Mouse (Mus musculus): ENCODE measurements around the gene Fam78b.

The Fam78b gene

GRCm38 (mm10) chr1:167001174-167001843 is at the start of gene Fam78b:
Gene Fam78b (plus strand): TSS chr1:167001417.
- DNase-seq = peak; percentile 22

GRCm38 (mm10) chr1:166964508-166964907 is 36.7 kb upstream of the Fam78b start:
- peak; percentile 71 for DNase-seq

DNA sequence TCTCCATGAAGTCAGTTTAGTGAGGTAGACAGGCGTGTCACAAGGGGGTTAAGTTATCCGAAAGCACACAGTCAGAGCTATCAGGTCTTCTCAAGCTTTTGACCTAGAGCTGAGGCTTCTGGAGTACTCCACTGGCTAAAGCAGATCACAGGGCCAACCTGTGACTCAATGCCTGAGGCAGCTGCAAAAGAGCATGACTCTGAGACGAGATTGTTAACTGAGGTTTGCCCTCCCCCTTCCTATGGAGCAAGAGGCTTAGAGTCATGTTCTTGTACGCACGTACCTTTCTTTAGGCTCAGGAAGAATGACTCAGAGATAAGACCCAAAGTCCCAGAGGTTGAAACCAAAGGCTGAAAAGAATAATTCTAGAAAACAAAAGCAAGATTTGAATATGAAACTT is 32.9 kb upstream of the Fam78b start:
- DNase-seq = no peak

DNA sequence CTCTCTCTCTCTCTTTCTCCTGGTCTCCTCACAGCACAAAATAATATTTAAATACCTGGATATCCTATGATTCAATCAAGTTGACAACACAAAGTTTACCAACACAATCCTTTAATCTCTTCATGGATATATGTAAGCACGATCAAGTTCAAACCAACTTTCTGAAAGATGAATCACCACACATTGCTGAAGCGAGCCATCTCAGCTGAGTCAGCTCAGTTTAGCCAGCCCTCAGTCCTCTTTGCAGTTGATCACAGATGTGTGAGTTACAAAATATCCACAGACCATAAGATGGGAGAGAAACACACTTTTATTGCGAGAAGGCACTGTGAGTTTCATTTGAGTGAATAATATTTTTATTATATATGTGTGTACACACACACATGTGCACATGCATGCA is 27.5 kb upstream of the Fam78b start:
- no peak for DNase-seq

GRCm38 (mm10) chr1:166978611-166979010 is 22.6 kb upstream of the Fam78b start:
- no peak for DNase-seq

DNA sequence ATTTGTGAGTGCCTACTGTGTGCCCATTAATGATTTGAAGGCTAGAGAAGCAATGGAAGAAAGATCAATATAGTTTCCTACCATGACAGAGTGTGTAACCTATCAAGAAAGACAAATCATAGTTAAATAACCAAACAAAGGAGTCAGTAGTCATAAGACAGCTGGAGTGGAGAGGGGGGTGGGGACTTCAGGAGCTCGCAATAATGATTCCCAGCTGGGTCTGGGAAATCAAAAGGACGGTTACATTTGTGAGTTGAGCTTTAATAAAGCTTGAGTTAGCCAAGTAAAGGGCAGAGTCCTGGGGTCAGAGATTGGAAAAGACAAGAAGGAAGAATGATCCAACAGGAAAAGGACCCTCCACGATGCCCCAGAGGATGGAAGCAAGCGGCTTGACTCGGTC is 7.0 kb upstream of the Fam78b start:
- no peak for DNase-seq

DNA sequence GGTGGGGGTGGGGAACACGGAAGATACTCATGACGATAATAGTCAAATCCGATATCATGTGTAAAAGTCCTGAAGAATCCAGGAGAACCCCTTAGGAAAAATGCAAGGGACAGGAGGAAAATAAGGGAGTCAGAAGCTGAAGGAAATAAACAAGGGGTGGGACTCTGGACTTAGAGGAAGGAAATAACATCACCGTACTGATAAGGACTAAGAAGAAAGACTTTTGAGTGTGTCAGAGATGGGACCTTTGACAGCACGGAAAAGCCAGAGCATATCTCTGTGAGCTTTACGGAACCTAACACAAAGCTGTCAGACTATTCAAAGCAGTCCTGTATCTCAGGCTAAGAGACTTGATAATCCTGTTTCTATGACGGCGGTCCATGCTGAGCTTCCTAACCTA is 5.0 kb upstream of the Fam78b start:
- no peak for DNase-seq

GRCm38 (mm10) chr1:166996811-166997210 is 4.4 kb upstream of the Fam78b start:
- DNase-seq = no peak

DNA sequence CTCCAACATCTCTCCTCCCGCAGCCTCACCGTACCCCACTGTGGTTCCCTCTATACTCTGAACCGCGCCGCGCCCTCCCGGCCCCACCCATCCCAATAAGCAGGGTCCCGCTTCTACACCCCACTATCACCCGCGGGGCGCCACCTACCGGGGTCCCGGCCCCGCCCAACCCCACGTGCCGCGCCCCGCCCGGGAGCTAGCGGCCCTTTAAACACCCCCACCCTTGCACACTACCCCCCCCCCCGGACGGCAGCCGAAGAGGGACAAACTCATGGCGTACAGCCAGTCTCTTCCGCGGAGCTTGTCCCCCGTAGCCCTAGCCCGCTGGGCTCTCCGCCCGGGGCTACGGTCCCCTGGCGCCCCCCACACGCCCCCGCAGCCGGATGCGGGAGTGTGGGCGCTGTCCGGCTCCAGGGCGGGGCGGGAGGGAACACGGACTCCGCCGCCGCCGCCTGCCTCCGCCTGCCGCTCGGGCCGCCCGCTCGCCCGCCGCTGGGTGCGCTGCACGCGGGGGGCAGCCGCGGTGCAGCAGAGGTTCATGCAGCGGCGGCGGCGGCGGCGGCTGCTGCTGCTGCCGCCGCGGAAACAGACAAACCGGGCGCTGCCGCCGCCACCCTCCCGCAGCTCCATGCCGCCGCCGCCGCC is 566 bp upstream of the Fam78b start:
- DNase-seq = peak; percentile 89

- DNase-seq = peak; percentile 22
Observed at GRCm38 (mm10) chr1:167001844-167002485, 748 bp downstream of the Fam78b start.

DNA sequence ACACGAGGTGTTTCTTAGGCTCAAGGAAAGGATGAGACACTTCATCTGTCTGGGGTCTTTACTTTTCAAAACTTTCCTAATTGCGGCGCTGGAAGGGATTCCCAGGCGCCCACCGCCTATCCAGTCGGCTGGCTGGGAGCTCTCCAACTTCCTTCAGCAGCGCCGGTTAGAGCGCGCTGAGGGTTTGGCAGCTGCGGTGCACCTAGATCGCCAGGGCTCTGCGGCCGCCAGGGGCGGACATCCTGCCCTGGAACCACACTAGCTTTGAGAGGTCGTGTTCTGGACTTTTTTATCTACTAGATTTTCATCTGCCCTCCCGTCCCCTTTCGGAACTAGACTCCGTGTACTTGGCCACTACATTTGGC is 1.3 kb downstream of the Fam78b start:
- peak; percentile 74 for DNase-seq

- DNase-seq = no peak
Observed at GRCm38 (mm10) chr1:167004621-167005020, 3.4 kb downstream of the Fam78b start.

DNA sequence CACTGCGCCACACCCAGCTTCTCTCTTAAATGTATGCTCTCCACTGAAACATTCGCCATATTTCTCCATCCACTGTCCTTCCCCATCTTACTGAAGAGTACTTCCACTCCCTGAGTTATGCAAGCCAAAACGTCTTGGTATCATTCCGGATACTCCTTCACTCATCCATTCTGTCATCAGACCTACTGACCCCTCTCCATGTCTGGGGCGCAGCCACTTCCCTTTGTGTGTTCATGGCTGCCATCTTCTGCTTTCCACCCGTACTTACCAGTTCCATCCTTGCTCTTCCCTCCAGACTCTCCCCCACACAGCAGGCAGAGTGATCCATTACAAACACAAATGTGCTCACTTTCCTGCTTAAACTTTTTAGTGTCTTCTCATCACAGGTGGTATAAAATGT is 6.1 kb downstream of the Fam78b start:
- no peak for DNase-seq

DNA sequence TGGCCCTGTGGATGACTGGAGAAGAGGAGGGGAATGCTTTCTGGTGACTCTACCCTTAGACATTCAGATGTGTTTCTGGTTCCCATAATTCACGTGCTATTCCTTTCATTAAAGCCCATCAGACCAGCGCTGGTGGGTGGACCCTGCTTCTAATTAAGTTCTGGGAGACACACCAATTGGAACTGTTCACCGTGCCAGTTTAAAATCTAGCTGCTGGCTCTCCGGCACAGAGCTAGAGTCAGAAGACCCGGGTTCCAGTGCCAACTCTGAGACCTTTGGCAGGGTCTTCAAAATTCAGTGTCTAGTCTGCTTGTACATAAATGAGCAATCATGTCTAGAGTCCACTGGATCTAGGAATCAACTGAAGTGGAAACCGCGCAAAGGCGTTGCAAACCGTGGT is 9.0 kb downstream of the Fam78b start:
- DNase-seq = no peak

DNA sequence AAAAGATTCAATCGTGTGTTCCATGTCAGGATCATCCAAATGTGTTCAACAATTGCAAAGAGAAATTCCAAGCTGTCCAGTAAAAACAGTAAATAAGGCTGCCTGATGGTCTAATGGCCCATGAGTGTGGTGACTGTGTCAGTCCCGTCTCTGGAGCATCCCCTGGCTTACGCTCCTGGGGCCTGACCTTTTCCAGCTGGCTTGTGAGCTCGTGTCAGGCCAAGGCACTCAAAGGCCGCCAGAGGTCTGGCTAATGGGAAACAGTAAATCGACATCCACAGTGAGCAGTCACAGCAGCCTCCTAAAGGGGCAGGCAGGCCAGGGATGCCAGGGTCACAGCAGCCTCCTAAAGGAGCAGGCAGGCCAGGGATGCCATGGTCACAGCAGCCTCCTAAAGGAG is 10.1 kb downstream of the Fam78b start:
- DNase-seq = peak; percentile 60

DNA sequence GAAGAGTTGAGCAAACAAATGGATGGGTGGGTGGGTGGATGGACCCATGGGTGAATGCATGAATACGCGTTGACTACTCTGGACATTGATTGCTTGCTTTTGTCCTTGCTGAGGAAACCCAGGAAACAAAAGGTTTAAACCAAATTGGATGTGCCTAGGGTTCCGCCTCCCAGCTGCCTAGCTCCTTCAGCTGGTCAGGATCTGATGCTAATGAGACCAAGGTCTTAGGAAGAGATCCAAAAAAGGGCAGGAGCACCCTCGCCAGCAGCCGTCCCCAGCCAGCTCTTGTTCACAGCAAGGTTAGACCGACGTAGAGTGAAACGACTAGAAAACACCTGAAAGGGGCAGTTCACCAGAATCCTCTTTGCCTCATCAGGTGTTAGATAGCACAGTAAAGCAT is 11.4 kb downstream of the Fam78b start:
- DNase-seq = no peak

DNA sequence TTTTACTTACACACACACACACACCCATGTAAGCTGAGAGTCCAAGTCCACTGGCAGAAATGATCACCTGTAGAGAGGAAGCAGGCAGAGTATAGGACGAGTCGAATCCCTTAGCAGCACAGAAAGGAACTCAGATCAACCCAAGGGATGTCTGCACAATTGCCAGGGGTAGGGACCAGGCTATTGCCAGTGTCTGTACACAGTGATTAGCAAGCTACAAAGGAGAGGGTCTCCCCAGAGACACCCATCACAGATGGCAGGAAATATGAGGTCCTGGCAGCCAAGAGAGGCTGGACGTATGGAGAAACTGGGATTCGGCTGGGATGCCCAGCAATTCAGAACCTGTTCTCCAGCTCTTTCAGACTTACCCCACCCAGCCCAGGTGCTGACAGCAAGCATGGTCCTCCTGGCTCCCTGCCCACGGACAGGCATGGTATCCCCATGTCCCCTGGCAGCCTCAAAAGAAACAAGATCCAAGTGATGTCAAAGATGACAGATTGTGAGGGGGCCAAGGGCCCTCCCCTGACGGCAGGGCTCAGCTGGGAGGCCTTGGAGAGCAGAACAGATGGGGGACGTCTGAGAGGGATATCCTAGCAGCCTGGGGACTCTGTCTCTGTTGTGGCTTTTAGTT is 12.1 kb downstream of the Fam78b start:
- DNase-seq = peak; percentile 25

DNA sequence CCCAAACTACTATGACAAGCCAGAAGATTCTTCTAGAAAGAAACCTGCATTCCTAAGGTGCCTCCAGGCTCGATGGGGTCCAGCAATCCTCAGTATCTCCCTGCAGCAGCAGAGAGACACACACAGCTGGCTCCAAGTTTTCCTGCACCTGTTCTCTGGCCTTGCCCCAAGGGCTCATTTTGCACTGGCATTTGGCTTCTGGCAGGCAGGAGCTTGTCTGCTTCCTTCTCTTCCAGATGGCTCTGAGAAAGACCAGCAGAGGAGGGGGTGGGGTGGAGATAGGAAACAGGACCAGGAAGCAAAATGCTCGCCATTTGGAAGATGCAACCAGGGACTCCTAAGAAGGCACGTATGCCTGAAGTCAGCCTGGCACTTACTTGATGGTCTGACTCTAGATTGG is 15.1 kb downstream of the Fam78b start:
- no peak for DNase-seq

DNA sequence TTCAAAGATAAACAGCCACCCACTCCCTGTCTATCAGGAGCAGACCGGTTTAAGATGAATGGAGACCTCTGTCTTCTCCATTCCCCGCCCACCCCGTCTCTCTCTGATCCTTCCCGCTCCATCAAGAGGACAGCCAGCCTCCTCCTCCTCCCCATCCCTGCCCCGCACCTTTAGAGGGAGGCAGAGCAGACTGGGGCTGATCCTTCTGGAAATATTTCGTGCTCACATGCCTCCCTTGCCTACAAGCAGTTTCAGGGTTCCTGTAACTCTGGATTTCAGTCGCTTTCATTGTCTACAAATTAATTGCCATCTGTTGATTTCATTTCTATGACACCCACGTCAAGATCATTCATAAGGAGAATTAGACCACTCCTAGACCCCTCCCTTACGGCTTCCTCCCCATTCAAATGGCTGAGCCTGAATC is 20.8 kb downstream of the Fam78b start:
- DNase-seq = no peak

GRCm38 (mm10) chr1:167022541-167023121 is 21.4 kb downstream of the Fam78b start:
- no peak for DNase-seq

- no peak for DNase-seq
Observed at GRCm38 (mm10) chr1:167023794-167024193, 22.6 kb downstream of the Fam78b start.

- no peak for DNase-seq
Observed at GRCm38 (mm10) chr1:167024961-167025360, 23.7 kb downstream of the Fam78b start.

DNA sequence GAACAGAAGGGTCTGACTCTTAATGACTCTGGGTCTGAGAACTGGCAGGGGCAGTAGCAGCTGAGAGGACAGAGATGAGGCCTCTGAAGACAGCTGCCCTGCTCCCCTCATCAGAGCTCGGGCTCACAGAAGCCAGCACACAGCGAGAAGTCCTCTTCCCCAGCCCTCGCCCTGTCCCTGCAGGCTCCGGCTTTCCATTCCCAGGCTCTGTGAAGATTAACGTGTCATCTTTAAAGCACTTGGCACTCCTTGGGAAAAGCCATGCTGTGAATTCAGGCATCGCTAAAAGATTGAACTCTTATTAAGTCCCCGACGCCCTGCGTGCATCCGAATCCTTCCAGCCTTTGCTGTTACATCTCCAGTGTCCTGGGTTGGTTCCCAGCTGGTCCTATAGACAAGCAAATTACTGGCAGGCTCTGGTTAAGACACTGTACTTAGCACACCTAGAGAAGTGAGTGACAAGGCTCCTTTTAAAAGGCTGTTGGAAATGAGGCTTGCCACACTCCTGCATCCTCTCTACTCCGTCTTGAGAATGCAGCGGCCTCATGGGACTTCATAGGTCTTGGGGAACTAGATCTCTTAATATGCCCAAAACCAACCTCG is 30.9 kb downstream of the Fam78b start:
- no peak for DNase-seq

All from kidney, postnatal 10 days (tissue).